Mouse (Mus musculus) liver, adult 2 months (tissue): Measurements from ENCODE around the gene Rnf187. TPM values are rescaled to one million over a fixed set of nuclear protein-coding genes. Genes with fewer than 3 reads are reported as not detected.
A peak's percentile ranks its signal among the peaks of the same experiment; 100 is the strongest.

Experiments used
- DNase-seq: peaks from one replicate; pipeline ENCODE4 v3.0.0-alpha.2; 2011; ENCODE audit warnings: low read depth, low spot score; ENCODE audit errors: extremely low read depth
- H3K27ac ChIP-seq: fragments of 200-500 bp; replicated peaks from 2 replicates; pipeline ENCODE4 v1.5.1; 2012; ENCODE audit warnings: low read depth, mild to moderate bottlenecking, control low read depth, inconsistent platforms, low read length; ENCODE audit not compliant: insufficient read depth
- H3K27me3 ChIP-seq: fragments of 200-500 bp; 2 replicates; pipeline ENCODE4 v1.6.1; 2012; ENCODE audit warnings: mild to moderate bottlenecking, moderate library complexity, low read length, inconsistent platforms; ENCODE audit not compliant: control insufficient read depth, insufficient read depth
- H3K36me3 ChIP-seq: fragments of 200-500 bp; 2 replicates; pipeline ENCODE4 v1.6.1; 2012; ENCODE audit warnings: low read length, inconsistent platforms; ENCODE audit not compliant: control insufficient read depth, insufficient read depth
- H3K4me1 ChIP-seq: fragments of 200-500 bp; 2 replicates; pipeline ENCODE4 v1.6.1; 2011; ENCODE audit warnings: low read length; ENCODE audit not compliant: control insufficient read depth, insufficient read depth
- H3K4me3 ChIP-seq: fragments of 200-500 bp; 2 replicates; pipeline ENCODE4 v1.5.1; 2011; ENCODE audit warnings: low read depth, mild to moderate bottlenecking, control low read depth, low read length, moderate library complexity; ENCODE audit not compliant: insufficient read depth
- H3K79me2 ChIP-seq: fragments of 200-500 bp; 2 replicates; pipeline ENCODE4 v1.6.1; 2012; ENCODE audit warnings: inconsistent platforms, mild to moderate bottlenecking, low read length, moderate library complexity; ENCODE audit not compliant: control insufficient read depth, insufficient read depth
- H3K9ac ChIP-seq: fragments of 200-500 bp; 2 replicates; pipeline ENCODE4 v1.6.1; 2012; ENCODE audit warnings: low read depth, mild to moderate bottlenecking, control low read depth, inconsistent platforms, low read length
- CTCF ChIP-seq: fragments of 200-500 bp; IDR thresholded peaks from 2 replicates; pipeline ENCODE4 v1.5.1; 2011; ENCODE audit warnings: low read depth, low read length, control low read depth
- POLR2A ChIP-seq: fragments of 200-500 bp; IDR thresholded peaks from 2 replicates; pipeline ENCODE4 v1.6.1; 2011; ENCODE audit warnings: low read length, control low read depth; ENCODE audit not compliant: insufficient read depth; ENCODE audit errors: extremely low read depth
- WGBS: fragments of 180-500 bp; shearing (Covaris S2); methylation state at CpG from one replicate; pipeline ENCODE4 v1.1.7; 2018; 5-methylcytosine and 5-hydroxymethylcytosine counted together
- polyA plus RNA-seq: library from polyadenylated mRNA; depleted of rRNA; stranded (reverse); fragments of >200 nt; gene quantifications from 2 replicates; pipeline ENCODE4 v1.2.3, GENCODE M21; 2012
- total RNA-seq: library from RNA; depleted of rRNA; stranded (reverse); fragments of >200 nt; gene quantifications from 2 replicates; pipeline ENCODE4 v1.2.3, GENCODE M21; 2014

Gene Rnf187
- total and polyA plus RNA-seq, 2 experiments: 63.7 to 134 TPM

DNA sequence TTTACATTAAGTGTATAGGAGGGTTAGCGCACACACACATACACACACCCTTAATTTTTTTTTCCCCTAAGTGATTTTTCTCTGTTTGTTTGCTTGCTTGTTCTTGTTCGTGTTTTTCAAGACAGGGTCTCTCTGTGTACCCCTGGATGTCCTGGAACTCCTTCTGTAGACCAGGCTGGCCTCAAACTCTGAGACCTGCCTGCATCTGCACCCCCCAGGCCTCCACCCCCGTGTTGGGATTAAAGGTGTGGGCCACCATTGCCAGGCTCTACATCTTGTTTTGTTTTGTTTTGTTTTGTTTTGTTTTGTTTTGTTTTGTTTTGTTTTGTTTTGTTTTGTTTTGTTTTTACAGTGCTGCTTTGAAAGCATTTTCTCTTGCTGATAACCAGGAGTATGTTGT, 8.6 kb upstream of the Rnf187 start:
- TF ChIP-seq POLR2A: no peak
- TF ChIP-seq CTCF: no peak
- H3K9ac ChIP-seq: no peak overlapping the region
- whole genome bisulfite sequencing: 80% methylated on average over 3 of the region's 3 CpGs
- peaks cover 9% of the 10 kb centered on the region; the same call in 1 of the 2 replicates for H3K4me1 ChIP-seq
- DNase-seq: no peak
- H3K79me2 ChIP-seq: no peaks in the 10 kb centered on the region
- peaks cover 8% of the 10 kb centered on the region; the same call in 1 of the 2 replicates for H3K27me3 ChIP-seq
- no peak overlapping the region for H3K27ac ChIP-seq
- no peaks in the 10 kb centered on the region for H3K36me3 ChIP-seq
- no peak overlapping the region for H3K4me3 ChIP-seq

DNA sequence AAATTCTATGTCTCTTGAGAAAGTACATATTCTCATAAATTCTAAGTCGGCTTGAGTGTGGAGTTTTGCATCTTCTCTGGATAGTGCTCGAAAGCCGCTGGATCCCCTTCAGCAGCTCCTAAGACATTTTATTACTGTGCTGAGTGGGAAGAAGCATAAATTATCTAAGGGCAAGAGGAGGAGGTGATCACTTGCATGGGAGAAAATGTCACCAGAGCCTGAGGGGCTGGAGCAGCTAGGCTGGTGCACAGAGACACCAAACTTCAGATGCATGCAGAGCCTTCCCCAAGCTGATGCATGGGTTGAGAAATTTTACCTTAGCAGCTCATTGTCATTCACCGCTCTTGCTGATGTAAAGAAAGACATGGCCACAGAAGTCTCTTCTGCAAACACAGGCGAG, 5.4 kb upstream of the Rnf187 start:
- WGBS: 86% methylated on average over 5 of the region's 5 CpGs
- no peak overlapping the region for H3K4me3 ChIP-seq
- no peaks in the 10 kb centered on the region for H3K36me3 ChIP-seq
- no peak overlapping the region for H3K27ac ChIP-seq
- DNase-seq: no peak
- no peak overlapping the region for H3K9ac ChIP-seq
- H3K27me3 ChIP-seq: peaks cover 7% of the 10 kb centered on the region; the same call in 1 of the 2 replicates
- no peaks in the 10 kb centered on the region for H3K79me2 ChIP-seq
- no peak for TF ChIP-seq CTCF
- TF ChIP-seq POLR2A: no peak
- H3K4me1 ChIP-seq: peaks cover 9% of the 10 kb centered on the region; the same call in 1 of the 2 replicates

DNA sequence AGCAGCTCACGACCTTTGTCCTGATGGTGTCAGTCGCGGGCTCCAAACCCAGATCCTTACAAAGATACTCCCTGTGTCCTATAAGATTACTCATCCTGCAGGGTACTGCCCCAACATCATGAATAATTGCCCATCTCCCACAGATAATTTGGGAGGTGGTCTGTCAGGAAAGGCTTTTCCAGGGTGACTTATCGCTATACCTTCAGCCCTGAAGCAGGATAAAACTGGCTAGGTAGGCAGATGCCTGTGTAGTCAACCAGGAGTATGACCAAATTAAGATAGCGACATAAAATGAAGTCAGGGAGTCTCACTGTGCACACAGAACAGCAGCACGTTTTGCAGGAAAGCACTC, 348 bp upstream of the Rnf187 start:
- Histone ChIP-seq H3K9ac (no peak overlapping the region), H3K27ac (0 out of 2 replicates have a peak overlapping the region, but pooled peaks have one; percentile 1), H3K36me3 (peaks cover 14% of the 10 kb centered on the region), H3K27me3 (no peaks in the 10 kb centered on the region), H3K79me2 (no peaks in the 10 kb centered on the region; the same call in 1 of the 2 replicates), H3K4me1 (peaks cover 10% of the 10 kb centered on the region), H3K4me3 (no peak overlapping the region)
- WGBS: 22% methylated on average over 6 of the region's 6 CpGs
- no peak for DNase-seq
- TF ChIP-seq POLR2A (no peak), CTCF (no peak)

DNA sequence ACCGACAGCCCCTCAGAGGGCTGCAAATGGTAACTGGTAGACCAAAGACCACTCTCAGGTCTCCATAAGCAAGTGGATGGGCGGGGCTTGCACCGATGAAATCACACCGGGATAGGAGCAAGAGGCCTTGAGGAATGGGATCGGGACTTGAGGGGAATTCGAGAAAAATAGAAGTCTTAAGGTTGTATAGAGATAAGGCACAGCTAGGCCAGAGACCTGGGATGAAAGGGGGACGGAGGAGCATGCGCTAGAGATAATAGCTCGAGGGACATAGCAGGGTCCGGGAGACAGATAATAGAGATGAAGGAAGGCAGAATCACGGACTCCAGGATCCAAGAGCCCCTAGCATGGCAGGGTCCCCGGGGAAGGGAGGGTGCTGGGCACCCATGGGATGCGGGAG, 807 bp downstream of the Rnf187 start:
- peaks cover 15% of the 10 kb centered on the region for H3K36me3 ChIP-seq
- TF ChIP-seq CTCF (no peak), POLR2A (no peak)
- no peak for DNase-seq
- peak overlapping the region; percentile 84 for H3K27ac ChIP-seq
- WGBS: 3% methylated on average over 13 of the region's 13 CpGs
- peak overlapping the region; percentile 94 for H3K9ac ChIP-seq
- H3K27me3 ChIP-seq: no peaks in the 10 kb centered on the region
- no peaks in the 10 kb centered on the region; the same call in 1 of the 2 replicates for H3K79me2 ChIP-seq
- peaks cover 10% of the 10 kb centered on the region for H3K4me1 ChIP-seq
- peak overlapping the region; percentile 74 for H3K4me3 ChIP-seq

DNA sequence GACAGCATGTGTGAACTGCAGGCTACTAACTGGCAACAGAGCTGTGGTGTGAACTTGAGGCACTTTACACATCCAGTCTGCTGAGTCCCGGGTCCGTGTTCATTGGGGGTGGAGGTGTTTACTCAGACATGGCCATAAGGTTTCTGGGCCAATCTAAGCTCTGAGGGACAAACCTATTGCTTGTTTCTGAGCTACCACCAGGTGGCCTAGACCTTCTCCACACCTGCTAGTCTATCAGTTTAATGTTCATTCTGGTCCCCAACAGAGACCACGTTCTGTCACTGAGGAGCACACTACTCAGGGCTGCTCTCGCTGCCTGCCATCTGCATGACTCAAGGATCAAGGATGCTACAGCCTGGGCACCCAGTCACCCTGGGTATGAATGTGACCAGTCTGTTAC, 7.1 kb downstream of the Rnf187 start:
- DNase-seq: no peak
- Histone ChIP-seq H3K36me3 (peaks cover 18% of the 10 kb centered on the region), H3K4me3 (no peak overlapping the region), H3K9ac (no peak overlapping the region), H3K4me1 (peaks cover 6% of the 10 kb centered on the region; the same call in 1 of the 2 replicates), H3K27ac (no peak overlapping the region), H3K27me3 (no peaks in the 10 kb centered on the region), H3K79me2 (no peaks in the 10 kb centered on the region)
- no peak for TF ChIP-seq POLR2A
- no peak for TF ChIP-seq CTCF
- WGBS: 46% methylated on average over 4 of the region's 4 CpGs

DNA sequence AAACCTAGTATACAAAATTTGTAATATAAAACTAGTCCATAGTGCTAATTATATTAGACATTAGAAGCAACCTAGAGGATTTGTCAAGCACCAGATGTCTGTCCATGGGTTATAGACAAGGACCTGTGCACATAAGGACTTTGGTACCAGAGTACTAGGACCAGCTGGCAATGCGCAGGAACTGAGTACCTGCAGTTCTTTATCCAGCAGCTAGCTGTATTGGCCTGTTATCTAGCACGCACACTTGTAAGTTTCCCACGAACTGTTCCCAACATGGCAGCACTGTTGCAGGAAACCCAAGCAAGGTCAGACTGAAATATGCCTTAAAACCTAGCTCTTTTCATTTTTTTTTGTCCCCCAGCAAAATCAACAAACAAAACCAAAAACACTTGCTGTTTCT, 8.5 kb downstream of the Rnf187 start:
- Histone ChIP-seq H3K36me3 (peaks cover 9% of the 10 kb centered on the region), H3K27me3 (no peaks in the 10 kb centered on the region), H3K4me3 (no peak overlapping the region), H3K4me1 (peaks cover 8% of the 10 kb centered on the region), H3K9ac (no peak overlapping the region), H3K27ac (no peak overlapping the region), H3K79me2 (no peaks in the 10 kb centered on the region)
- WGBS: 48% methylated on average over 3 of the region's 3 CpGs
- peak; percentile 75 for DNase-seq
- TF ChIP-seq CTCF: no peak
- no peak for TF ChIP-seq POLR2A

DNA sequence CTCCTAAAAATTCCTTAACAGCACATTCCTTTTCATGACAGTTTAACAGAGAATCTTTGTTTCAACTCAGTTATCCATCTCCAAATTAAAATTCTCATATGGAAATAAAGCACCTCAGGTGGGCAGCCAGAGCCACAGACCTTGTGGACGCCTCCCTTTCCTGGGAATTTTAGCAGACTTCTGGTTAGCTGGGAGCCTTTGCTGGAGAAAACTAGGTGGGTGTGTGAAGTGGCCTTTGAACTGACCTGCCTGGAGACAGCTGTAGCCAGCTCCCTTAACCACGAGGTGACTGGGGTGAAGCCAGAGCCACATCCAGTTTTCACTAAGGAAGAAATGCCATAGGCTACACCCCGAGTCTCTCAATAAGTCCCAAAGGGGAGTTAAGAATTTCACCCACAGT, 9.1 kb downstream of the Rnf187 start:
- no peaks in the 10 kb centered on the region for H3K27me3 ChIP-seq
- H3K36me3 ChIP-seq: peaks cover 6% of the 10 kb centered on the region; the same call in 1 of the 2 replicates
- H3K4me3 ChIP-seq: no peak overlapping the region
- TF ChIP-seq POLR2A (no peak), CTCF (no peak)
- WGBS: 33% methylated on average over 3 of the region's 3 CpGs
- H3K4me1 ChIP-seq: peaks cover 8% of the 10 kb centered on the region
- H3K79me2 ChIP-seq: no peaks in the 10 kb centered on the region
- DNase-seq: peak; percentile 53
- H3K27ac ChIP-seq: no peak overlapping the region
- H3K9ac ChIP-seq: no peak overlapping the region
